ENCODE assay signal across 7 mouse cellular contexts in the genomic region with DNA sequence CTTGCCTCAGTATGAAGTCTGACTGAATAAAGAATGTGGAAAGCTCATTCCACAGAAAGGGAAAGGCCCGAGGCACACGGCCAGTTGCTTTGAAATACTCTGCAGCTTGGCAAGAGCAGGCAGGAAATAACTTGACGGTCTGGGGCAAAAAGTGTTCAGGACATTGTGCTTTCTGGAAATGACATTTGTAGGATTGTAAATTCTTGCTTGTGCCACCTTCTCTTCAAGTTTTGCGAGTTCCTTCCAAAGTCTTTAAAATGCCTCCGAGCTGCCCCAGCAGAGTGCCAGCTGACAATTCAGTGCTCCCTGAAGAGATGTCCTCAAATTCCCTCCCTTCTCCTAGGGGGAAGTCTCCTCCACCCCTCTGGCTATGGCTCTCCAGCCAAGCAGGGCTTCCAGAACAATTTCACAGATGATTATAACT. TPM values are rescaled to one million over a fixed set of nuclear protein-coding genes. Genes with fewer than 3 reads are reported as not detected.
DNase-seq lines count a peak whose midpoint lies in the region; ATAC-seq lines count a peak whose summit lies in the region.

No protein-coding gene starts in this region.

- DNase-seq in 3T3-L1 (ENCODE audit: low read depth, low spot score): peak; percentile 59
- DNase-seq in Muller cell, postnatal 12 days (ENCODE audit: inconsistent ontology term): peak; percentile 81
- DNase-seq in heart, adult 9 months (ENCODE audit: low spot score in 2 of 2): peak; percentile 33 to 67
- DNase-seq in thymus, postnatal 25 days: no peak
- no peak for DNase-seq in retina, postnatal 1 day

- no peak overlapping the region for H3K4me3 ChIP-seq in limb, embryonic 13.5 days

- WGBS in limb, embryonic 13.5 days: 12% methylated on average over 5 of the region's 5 CpGs

- no peak overlapping the region for H3K4me2 ChIP-seq in limb, embryonic 13.5 days (replicated peaks)

- H3K27ac ChIP-seq in limb, embryonic 13.5 days: peak overlapping the region; percentile 76; the same call in 1 of the 2 replicates

- peaks cover 20% of the 10 kb centered on the region for H3K4me1 ChIP-seq in limb, embryonic 13.5 days

- no peaks in the 10 kb centered on the region for H3K27me3 ChIP-seq in limb, embryonic 13.5 days

- H3K36me3 ChIP-seq in limb, embryonic 13.5 days: no peaks in the 10 kb centered on the region

- ATAC-seq in limb, embryonic 13.5 days (ENCODE audit: low FRiP score, low read depth): no peak; the same call in 1 of the 2 replicates
- no peak for ATAC-seq in granulocyte monocyte progenitor cell, adult 5-6 weeks (replicated peaks; ENCODE audit: poor library complexity, severe bottlenecking)

- H3K9ac ChIP-seq in limb, embryonic 13.5 days: no peak overlapping the region

- H3K9me3 ChIP-seq in limb, embryonic 13.5 days: no peaks in the 10 kb centered on the region

RNA-seq across cellular contexts. Expression of gene Oit3, which starts 2.1 kb away (rescaled TPM):
- polyA plus RNA-seq in limb, embryonic 13.5 days (2015; fragmentation: Nextera tagmentation; extraction: Ambion mirVana): 0.97 and 1.1 TPM in 2 replicates
- 1.8 TPM in 1 of 2 replicates, not detected in the other for total RNA-seq in granulocyte monocyte progenitor cell, adult 5-6 weeks (2014; fragmentation: Nextera tagmentation)
- total RNA-seq in granulocyte monocyte progenitor cell, adult 5-6 weeks (2017): not detected in 2 replicates

RNA-seq across cellular contexts. Expression of gene Pla2g12b, which starts 36.1 kb away (rescaled TPM):
- not detected in 2 replicates for polyA plus RNA-seq in limb, embryonic 13.5 days (2015; fragmentation: Nextera tagmentation; extraction: Ambion mirVana)
- total RNA-seq in granulocyte monocyte progenitor cell, adult 5-6 weeks (2014; fragmentation: Nextera tagmentation): not detected in 2 replicates
- not detected in 2 replicates for total RNA-seq in granulocyte monocyte progenitor cell, adult 5-6 weeks (2017)

RNA-seq across cellular contexts. Expression of gene Gm10273, which starts 44.1 kb away (rescaled TPM):
- 4.4 TPM in 1 of 2 replicates, not detected in the other for polyA plus RNA-seq in limb, embryonic 13.5 days (2015; fragmentation: Nextera tagmentation; extraction: Ambion mirVana)
- total RNA-seq in granulocyte monocyte progenitor cell, adult 5-6 weeks (2014; fragmentation: Nextera tagmentation): 26.0 and 66.7 TPM in 2 replicates
- 104 TPM in 2 replicates for total RNA-seq in granulocyte monocyte progenitor cell, adult 5-6 weeks (2017)

Comparison
In these comparisons a context has a peak if more than half of its experiments do, and no peak if none do; other contexts are left out.
1. DNase-seq: peak in 3T3-L1 (single experiment), Muller cell, postnatal 12 days (single experiment) and heart, adult 9 months (2 of 2); none in thymus, postnatal 25 days (single experiment) and retina, postnatal 1 day (single experiment).